Mouse (Mus musculus) gastrocnemius, postnatal 36 days (tissue): ENCODE results near the gene Trappc2l. TPM values are rescaled to one million over a fixed set of nuclear protein-coding genes. Genes with fewer than 3 reads are reported as not detected.

Experiments
- DNase-seq, 2 experiments: peaks; one replicate each; pipeline ENCODE4 v3.0.0; 2022
- intact Hi-C: fragments of 180-260 bp; cut with DNase I; formaldehyde crosslinking; loops from one replicate; pipeline ENCODE4 v1.15.1; 2025
- total RNA-seq, 2 experiments: library from RNA; stranded (reverse); gene quantifications; 2 replicates each; pipeline ENCODE4 v1.2.3; 2021

Gene Trappc2l
- total RNA-seq, 2 experiments from 2014 or later = 38.2 to 40.6 TPM

DNA sequence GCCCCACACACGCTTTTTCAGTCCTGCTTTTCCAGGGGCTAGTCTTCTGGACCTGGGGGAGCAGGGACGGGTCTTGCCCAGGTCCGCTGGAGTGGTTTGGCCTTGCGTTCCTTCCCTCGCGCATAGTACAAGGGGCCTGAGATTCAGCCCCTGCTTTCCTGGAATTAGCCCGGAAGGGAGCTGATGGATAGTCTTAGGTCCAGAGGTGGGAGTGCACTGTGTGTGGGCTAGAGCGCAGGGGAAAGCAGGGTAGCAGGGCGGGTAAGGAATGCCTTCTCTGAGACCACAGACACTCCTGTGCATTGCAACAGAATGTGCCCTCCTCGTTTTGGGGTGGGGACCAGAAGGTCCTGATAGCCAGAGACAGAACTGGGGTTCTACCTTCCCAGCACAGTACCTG is 34.3 kb upstream of the Trappc2l start:
- intact Hi-C loops = no loop called here
- DNase-seq = no peak

DNA sequence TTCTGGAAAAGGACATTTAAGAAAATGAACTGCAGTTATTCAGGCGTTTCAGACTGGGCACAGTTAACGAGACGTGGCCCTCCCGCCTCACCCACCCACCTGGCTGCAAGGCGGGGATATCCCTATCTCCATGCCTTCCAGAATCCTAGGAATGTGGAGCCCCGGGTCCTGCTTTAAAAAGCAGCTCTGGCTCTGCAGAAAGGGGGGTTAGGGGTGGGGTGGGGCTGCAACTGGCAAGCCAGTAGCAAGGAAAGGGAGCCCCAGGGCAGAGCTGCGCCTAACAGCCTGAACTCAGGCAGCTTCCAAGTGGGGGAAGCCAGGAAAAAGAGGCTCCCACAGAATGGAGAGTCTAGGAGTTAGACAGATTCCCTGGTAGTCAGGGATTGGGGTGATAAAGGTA is 32.2 kb upstream of the Trappc2l start:
- intact Hi-C loops = no loop called here
- no peak for DNase-seq

DNA sequence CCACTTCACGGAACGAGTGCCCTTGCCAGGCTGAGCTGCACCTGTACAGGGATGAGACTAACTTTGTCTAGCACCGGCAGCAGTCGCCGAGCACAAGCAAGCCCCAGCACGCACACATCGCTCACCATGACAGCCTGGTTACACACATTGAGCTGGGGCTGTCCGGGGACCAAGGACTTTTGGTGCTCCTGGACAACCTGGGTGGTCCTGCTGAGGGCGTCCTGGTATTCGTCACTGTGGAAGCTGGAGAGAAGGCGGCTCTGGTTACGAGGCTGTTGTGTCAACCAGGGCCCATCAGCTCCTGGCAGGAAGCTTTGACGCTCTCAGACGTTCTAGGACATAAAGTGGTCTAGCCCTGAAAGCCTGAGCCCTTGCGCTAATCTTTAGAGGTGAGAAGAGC is 30.5 kb upstream of the Trappc2l start:
- no peak for DNase-seq
- intact Hi-C loops = no loop called here

DNA sequence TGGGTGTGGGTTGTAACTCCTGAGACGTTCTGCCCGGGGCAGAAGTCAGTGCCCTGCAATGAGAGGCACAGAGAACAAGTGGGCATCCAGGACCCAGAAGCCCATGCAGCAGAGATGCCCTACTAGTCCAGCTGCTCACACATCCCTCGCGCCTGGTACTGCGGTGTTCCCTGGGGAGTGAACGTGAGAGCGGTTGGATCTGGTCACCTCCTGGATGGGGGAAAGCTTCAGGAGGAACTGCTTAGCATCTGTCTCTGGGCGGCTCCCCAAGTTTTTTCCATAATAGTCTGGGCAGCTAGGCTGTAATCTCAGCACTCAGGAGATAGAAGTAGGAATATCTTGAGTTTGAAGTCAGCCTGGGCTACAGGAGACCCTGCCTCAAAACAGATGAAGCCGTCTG is 26.5 kb upstream of the Trappc2l start:
- intact Hi-C loops = no loop called here

DNA sequence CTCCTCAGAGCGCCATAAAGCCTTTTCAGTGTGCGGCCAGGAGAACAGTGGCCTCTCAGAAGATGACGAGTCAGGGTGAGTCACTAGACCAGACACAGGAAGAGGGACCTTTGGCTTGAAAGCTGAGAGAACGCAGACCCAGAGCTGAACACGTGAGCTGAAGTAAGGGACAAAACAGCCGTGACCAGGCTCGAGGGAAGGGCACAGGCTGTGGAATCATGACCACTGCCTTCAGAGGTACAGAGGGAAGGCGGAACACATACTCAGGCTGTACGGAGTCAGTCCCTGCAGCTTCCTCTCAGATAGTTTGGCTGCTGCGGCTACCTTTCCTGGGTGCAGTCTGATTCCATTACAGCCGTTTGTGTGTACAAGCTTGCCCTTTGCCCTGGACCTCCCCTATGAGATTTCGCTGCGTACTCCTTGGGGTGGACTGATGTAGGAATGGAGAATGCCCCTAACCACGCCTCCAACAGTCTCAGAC is 26.0 kb upstream of the Trappc2l start:
- intact Hi-C loops = no loop called here

More for the DNA sequence above, 26.5 kb upstream of the Trappc2l start:
- DNase-seq = no peak

DNA sequence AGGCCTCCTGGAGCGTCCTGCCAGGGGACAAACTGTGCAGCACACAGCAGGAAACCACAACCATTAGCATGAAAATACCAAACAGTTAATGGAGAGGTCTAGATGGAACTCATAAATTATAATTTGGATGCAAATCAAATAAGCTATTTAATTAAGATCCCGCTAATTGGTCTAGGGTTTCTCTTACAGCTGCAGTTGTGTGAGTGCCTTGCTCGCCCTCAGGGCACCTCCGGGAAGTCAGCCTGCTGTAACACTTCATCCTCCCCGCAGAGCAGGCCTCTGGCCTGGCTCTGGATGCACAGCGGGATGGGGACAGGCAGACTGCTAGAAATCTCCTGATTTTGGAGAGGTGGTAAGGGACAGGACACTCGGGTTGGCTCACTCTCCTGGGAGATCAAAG is 25.3 kb upstream of the Trappc2l start:
- intact Hi-C loops = no loop called here
- DNase-seq = no peak

More for the DNA sequence above, 26.0 kb upstream of the Trappc2l start:
- DNase-seq = no peak

DNA sequence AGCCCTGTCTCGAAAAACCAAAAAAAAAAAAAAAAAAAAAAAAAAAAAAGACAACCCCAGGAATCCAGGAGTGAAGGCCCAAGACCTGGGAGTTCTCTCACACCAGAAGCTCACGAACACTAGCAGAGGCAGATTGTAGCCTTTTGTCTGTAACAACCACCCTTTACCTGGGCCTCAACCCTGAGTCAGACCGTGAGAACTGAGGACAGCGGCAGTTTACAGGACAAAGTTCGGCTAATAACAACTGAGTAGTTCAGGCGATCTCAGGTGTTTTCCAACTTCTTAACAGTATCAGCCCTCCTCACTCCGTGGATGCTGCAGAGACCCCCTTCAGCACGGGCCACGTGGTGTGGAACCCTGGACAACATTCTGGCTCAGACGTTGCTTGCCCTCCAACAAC is 24.7 kb upstream of the Trappc2l start:
- intact Hi-C loops = no loop called here
- DNase-seq = no peak

DNA sequence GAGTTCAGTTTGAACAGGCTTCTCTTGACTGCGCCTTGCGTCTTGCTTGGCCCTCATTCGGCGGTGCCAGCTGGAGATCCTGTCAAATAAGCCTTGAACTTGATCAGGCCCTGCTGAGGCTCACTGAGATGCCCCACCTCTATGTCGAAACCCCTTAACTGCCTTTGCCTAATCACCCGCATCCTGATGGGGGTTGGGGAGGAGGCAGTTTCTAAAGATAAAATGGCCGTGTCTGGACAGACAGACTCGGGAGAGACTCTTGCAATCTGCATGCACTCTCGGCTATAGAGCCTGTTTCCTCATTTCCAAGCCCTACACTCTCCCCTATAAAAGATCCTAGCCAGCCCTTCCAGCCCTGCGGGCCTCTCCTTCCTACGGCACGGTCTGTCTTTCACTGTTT is 18.2 kb upstream of the Trappc2l start:
- intact Hi-C loops = loop anchor here (10.0 kb wide), 1 partner anchor 482 kb away; no protein-coding TSS in a partner anchor
- no peak for DNase-seq

DNA sequence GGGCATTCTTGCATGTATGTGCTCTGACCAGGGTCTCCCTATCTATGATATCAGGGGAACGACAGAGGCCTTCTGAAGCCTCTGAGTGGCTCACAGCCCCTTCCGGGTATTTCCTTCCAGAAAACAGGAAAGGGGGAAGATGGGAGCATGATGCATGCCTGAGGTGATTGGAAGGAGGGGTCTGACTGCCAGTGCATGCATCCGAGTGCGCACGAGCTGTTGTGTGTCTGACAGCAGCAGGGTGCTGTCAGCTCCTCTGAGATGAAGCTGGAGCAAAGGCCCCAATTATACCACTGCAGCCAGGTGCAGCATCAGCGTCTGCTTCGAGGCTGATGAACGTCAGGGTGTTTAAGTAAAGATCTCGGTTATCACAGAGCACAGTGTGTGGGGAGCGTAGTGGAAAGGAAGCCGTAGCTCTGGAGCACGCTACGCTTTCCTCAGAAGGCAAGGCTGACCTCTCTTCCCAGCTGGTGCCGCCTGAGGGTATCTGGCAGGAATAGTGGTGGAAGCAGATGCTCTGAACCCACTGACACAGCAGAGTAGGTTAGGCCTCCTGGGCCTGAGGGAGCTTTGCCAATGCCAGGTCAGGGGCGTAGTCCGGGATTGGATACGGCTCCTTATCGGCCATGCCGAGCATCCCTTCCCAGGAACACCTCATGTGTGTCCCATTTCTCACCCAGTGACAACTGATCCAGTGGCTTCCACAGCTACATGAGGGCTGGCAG is 17.5 kb upstream of the Trappc2l start:
- DNase-seq = no peak
- intact Hi-C loops = loop anchor here (10.0 kb wide), 1 partner anchor 481 kb away; no protein-coding TSS in a partner anchor

DNA sequence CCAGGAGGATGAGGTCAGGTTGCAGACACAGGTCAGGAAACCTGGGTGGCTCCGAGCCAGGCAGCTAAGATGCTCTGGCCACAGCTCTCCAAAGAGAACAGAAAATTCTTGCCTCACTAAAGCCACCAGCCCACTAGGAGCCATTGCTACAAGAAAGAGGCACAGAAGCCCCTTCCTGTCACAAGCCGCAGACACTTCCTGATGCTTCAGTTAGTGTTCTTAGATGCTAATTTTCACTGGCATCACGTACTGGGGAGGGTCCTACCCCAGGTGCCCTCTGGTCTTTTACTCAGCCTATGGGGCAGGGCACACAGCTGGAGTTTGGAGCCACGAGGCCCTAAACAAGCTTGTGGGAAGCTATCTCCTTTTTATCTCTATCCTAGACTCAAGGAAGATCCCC is 15.4 kb upstream of the Trappc2l start:
- intact Hi-C loops = loop anchor here (10.0 kb wide), 1 partner anchor 479 kb away; no protein-coding TSS in a partner anchor
- DNase-seq = no peak

DNA sequence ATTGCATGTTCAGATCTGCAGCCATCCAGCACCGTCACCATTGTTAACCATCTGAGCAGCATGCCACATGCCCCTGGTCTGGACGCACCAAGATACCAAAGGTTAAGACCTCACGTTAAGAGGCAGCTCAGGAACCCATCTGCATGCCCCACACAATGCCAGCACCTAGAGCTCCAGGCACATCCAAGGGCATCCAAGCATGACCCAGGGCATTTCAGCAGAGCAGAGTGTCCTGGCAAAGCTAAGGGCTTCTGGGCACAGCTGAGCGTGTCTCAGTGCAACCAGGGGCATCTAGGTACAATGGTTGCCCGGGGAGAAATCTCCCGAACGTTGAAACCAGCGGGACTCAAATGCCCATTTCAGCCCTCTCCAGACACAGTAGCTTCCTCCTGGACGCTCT is 10.8 kb upstream of the Trappc2l start:
- DNase-seq = no peak
- intact Hi-C loops = no loop called here

DNA sequence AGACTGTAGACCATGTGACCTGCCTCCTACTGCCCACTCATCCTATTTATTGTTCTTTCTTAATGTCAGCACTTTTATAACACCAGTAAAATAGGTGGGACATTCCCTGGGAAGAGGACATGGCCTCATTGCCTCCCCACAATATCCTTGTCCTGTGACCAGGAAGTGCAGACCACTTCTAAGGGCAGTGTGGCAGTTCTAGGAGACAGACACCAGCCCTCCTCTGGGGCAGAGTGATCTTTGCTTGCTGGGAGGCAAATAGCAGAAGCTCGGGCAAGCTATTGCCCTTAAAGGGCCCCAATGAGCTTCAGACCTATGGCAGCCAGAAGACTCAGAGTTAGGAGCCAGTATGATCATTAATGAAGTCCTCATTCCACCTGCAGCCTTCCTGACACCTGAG is 6.8 kb upstream of the Trappc2l start:
- intact Hi-C loops = no loop called here
- DNase-seq = no peak

DNA sequence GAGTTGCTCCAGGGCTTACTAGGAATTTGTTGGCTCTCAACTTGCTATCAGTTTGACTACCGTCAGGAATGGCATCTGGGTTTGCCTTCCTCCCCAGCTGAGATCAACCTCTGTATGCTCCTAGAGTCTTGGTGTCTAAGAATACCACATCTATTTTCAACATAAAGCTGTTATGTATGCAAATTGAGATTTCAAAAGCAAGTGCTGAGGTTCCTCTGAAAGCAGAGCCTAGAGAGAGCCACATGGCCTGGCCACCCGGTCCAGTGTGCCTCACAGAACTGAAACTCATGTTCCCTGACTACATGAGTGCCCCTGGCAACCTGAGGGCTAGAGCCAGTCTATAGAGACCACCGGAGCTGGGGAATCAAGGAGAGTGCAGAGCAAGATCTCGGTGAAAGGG is 6.1 kb upstream of the Trappc2l start:
- intact Hi-C loops = no loop called here
- no peak for DNase-seq

DNA sequence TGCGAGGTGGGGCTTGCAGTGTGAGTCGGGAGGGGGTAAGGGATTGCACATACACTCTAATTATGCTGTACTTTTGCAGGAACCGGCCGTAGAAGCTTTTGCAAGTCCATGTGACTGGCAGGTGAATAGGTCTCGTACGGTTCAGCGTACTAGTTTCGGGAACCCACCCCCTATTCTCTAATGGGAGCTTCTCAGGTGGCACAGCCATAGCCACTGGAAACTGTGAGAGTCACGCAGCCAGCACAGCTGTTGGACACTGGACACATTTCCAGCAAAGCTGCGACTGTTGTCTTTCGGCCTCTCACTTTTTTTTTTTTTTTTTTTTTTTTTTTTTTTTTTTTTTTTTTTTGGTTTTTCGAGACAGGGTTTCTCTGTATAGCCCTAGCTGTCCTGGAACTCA is 4.6 kb upstream of the Trappc2l start:
- intact Hi-C loops = no loop called here
- DNase-seq = no peak

DNA sequence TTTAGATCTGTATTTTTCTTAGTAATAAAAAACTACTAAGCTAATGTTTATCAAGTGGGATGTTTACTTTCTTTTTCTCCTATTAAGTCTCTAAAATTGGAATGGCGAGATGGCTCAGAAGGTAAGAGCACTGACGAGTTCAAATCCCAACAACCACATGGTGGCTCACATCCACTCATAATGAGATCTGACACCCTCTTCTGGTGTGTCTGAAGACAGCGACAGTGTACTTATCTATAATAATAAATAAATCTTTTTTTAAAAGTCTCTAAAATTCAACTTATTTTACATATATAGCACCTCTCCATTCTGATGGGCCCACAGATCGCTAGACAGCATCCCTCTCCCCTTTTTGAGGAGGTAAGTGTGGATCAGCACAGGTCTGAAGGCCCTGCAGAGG is 1.2 kb upstream of the Trappc2l start:
- intact Hi-C loops = no loop called here
- DNase-seq = no peak

DNA sequence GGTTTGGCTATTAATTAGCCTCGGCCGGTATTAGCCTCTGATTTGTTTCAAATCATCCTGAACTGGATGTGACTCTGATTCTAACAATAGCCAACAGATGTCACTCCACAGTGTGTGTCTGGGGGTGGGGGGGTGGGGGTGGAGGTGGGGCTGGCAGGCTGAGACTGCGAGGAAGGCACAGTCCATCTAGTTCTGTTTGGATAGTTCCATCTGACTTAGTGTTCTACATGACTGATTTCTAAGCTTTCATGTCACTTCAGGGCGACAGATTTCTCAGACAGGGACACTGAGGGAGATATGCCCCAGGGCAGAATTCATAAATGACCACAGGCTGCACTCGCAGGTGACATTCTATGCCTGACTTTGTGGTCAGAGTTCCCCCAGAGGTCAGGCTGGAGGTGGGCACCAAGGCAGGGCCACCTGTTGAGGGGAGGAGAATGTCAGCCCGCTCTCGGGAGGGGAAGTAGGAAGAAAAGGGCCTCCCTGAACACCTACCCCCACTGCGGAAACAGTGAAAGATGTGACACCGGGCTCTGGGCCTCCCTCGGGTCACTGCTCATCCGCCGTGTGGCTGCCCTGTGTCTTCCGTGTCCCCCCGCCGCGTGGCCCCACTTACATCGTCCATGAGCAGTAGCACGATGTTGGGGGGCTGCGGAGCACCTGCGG is 695 bp upstream of the Trappc2l start:
- DNase-seq = no peak
- intact Hi-C loops = no loop called here

DNA sequence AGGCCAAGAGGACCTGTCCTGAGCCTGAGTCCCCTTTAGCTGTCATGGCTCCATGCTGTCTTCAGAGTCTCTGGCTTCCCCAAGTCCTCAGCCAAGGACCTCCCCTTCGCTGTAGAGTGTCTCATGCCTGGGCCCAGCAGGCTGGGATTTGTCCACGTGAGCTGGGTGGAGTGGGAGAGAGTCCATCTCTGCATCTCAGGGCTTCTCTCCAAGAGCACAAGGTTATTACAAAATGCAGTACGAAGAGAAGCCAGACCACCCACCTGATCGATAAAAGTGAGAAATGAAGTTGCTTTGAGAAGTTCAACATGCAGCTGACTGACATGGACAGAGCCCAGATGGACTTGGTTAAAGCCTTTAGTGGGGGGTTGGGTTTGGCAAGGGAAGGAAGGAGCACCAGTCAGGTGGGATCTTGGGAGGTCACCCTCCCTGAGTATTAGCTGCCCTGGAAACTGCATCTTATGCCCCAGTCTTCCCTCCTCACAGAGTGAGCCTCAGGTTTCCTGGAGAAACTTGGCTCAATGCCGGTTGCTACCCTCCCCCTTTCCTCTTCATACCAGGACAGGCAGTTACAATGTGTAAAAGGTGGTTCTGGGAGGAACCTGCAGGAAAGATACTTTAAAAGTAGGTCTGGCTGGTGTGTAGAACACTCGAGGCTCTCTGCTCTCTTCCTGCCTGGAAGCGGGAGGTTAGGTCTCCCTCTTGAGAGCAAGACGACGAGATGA is 4.9 kb downstream of the Trappc2l start:
- DNase-seq = no peak
- intact Hi-C loops = no loop called here

DNA sequence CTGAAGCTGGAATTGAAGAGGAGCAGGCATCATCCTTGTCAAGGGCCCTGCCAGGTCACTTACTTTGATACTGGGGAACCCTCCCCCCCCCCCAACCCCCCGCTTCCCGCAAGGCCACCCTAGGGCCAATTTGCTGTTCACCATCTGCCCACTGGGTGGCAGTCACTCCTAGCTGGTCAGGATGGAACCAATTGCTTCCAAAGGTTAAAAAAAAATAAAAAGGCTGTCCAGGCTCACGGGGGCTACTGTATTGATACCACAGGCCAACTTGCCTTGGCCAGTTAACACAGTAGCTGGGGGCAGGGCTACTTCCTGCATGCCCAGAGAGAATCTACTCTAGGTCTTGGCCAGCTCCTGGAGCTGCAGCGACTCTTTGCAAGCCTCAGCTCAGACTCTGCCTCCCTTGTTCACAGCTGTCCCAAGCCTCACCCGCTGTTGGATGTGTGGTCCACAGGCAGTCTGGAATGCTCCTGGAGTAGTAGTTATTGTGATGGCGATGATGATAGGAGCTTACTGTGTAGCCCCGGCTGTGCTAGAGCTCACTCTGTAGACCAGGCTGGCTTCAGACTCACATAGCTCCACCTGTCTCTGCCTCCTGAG is 6.6 kb downstream of the Trappc2l start:
- peak; percentile 79 to 82 for DNase-seq
- intact Hi-C loops = loop anchor here (2.0 kb wide), 1 partner anchor 213 kb away; no protein-coding TSS in a partner anchor

DNA sequence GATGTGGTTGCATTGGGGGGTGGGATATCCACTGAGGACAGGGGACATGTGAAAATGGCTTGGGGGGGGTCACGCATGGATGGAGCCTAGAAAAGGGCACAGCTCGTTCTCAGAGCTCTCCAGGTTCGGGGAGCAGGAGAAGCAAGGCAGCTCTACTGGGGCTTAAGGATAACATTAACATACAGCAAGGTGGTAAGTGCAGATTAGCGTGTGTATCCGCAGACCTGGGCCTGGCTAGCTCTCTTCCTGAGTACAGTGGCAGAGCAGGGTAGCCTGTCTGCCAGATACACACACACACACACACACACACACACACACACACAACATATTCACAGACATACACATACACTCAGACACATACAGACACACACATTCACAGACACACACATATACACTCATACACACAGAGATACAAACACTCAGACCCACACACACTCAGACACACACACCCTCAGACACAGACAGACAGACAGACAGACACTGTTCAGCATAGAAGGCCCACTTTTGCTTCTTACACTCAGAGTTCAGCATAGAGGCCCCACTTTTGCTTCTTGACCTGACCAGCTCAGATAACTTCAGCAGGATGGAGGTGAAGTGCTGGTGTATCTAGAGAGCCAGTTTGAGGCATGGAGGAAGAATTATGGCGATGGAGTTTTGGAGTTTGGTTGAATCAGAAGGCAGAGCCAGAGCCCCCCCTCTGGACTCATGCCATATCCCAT is 7.4 kb downstream of the Trappc2l start:
- intact Hi-C loops = loop anchor here (2.0 kb wide), 1 partner anchor 212 kb away; no protein-coding TSS in a partner anchor
- no peak for DNase-seq

DNA sequence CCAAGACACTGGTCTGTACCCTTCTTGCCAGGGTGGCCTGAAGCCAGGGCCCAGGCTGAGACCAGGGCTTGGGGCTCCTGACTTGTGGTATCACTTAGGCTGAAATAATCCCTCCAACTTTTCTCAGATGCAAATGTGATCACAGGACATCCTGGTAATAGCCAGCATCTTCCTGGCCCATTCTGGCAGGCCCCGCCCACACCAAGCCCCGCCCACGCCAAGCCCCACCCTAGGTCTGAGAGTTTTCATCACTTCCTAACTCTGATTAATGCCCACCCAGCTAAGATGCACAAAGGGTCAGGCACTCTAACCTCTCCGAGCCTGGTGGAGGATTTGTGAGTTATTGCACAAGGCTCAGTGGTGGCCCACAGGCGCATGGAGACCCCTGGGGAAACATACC is 9.0 kb downstream of the Trappc2l start:
- intact Hi-C loops = loop anchor here (5.0 kb wide), 1 partner anchor 57 kb away; no protein-coding TSS in a partner anchor
- no peak for DNase-seq
